Mouse (Mus musculus) ES-E14 (cell line): ENCODE measurements around the gene Ppp2r1b.

ENCODE experiments used
- CHD2 ChIP-seq: IDR thresholded peaks from 2 replicates; pipeline ENCODE4 v1.6.1; 2014; ENCODE audit warnings: mild to moderate bottlenecking, low read depth, low read length, inconsistent platforms
- ZC3H11A ChIP-seq: IDR thresholded peaks from 2 replicates; pipeline ENCODE4 v1.6.1; 2012; ENCODE audit warnings: low read depth, mild to moderate bottlenecking, inconsistent platforms, low read length, borderline replicate concordance

- TF ChIP-seq ZC3H11A: no peak
- TF ChIP-seq CHD2: no peak
Measured at GRCm38 (mm10) chr9:50925801-50926200, 80.7 kb downstream of the Ppp2r1b start.
